Mouse (Mus musculus): ENCODE measurements around the gene Scfd1. TPM values are rescaled to one million over a fixed set of nuclear protein-coding genes. Genes with fewer than 3 reads are reported as not detected.

Gene Scfd1
- total and polyA plus RNA-seq, 3 experiments, result 2.7 to 136 (median 120) TPM

GRCm38 (mm10) chr12:51481246-51481645 lies 103.9 kb downstream of the Scfd1 start:
- Histone ChIP-seq H3K4me1 (ENCODE audit: insufficient read depth, low read depth, low read length) (no peaks in the 10 kb centered on the region), H3K27me3 (ENCODE audit: insufficient read depth, low read length) (peaks cover 15% of the 10 kb centered on the region), H3K36me3 (replicated peaks) (no peaks in the 10 kb centered on the region), H3K9me3 (replicated peaks) (no peaks in the 10 kb centered on the region), H3K4me3 (ENCODE audit: low read depth, low read length) (no peak overlapping the region)
- DNase-seq (ENCODE audit: low spot score) (no peak), ATAC-seq (ENCODE audit: extremely low read depth, insufficient number of reproducible peaks, low FRiP score, poor library complexity, severe bottlenecking) (no peak)
- TF ChIP-seq CTCF (IDR thresholded peaks at IDR 0.05; ENCODE audit: low read depth, low read length) (no peak), GATA1 (IDR thresholded peaks at IDR 0.05; ENCODE audit: borderline replicate concordance, low read length) (no peak), GATA2 (IDR thresholded peaks at IDR 0.05; ENCODE audit: borderline replicate concordance, low read depth, low read length) (no peak), TAL1 (conservative IDR thresholded peaks at IDR 0.05; ENCODE audit: low read depth, low read length) (no peak), POLR2AphosphoS5 (IDR thresholded peaks at IDR 0.05; ENCODE audit: insufficient replicate concordance, low read depth, low read length) (no peak)

GRCm38 (mm10) chr12:51492040-51492439 lies 114.7 kb downstream of the Scfd1 start:
- no peaks in the 10 kb centered on the region for H3K36me3 ChIP-seq (replicated peaks)
- no peak overlapping the region for H3K4me3 ChIP-seq (ENCODE audit: low read depth, low read length)
- no peaks in the 10 kb centered on the region for H3K9me3 ChIP-seq (replicated peaks)
- no peaks in the 10 kb centered on the region; the same call in 1 of the 2 replicates for H3K4me1 ChIP-seq (ENCODE audit: insufficient read depth, low read depth, low read length)
- TF ChIP-seq CTCF (IDR thresholded peaks at IDR 0.05; ENCODE audit: low read depth, low read length) (no peak), GATA1 (IDR thresholded peaks at IDR 0.05; ENCODE audit: borderline replicate concordance, low read length) (no peak), TAL1 (conservative IDR thresholded peaks at IDR 0.05; ENCODE audit: low read depth, low read length) (no peak), GATA2 (IDR thresholded peaks at IDR 0.05; ENCODE audit: borderline replicate concordance, low read depth, low read length) (no peak), POLR2AphosphoS5 (IDR thresholded peaks at IDR 0.05; ENCODE audit: insufficient replicate concordance, low read depth, low read length) (no peak)
- DNase-seq (ENCODE audit: low spot score) (no peak), ATAC-seq (ENCODE audit: extremely low read depth, insufficient number of reproducible peaks, low FRiP score, poor library complexity, severe bottlenecking) (no peak)
- peaks cover 21% of the 10 kb centered on the region for H3K27me3 ChIP-seq (ENCODE audit: insufficient read depth, low read length)

- H3K4me3 ChIP-seq (ENCODE audit: low read depth, low read length), result no peak overlapping the region
- peaks cover 25% of the 10 kb centered on the region for H3K27me3 ChIP-seq (ENCODE audit: insufficient read depth, low read length)
- ATAC-seq (ENCODE audit: extremely low read depth, insufficient number of reproducible peaks, low FRiP score, poor library complexity, severe bottlenecking) (no peak), DNase-seq (ENCODE audit: low spot score) (no peak)
- TF ChIP-seq TAL1 (conservative IDR thresholded peaks at IDR 0.05; ENCODE audit: low read depth, low read length) (no peak), GATA1 (IDR thresholded peaks at IDR 0.05; ENCODE audit: borderline replicate concordance, low read length) (no peak)
- H3K9me3 ChIP-seq (replicated peaks), result no peaks in the 10 kb centered on the region
- H3K4me1 ChIP-seq (ENCODE audit: insufficient read depth, low read depth, low read length), result no peaks in the 10 kb centered on the region; the same call in 1 of the 2 replicates
- no peaks in the 10 kb centered on the region for H3K36me3 ChIP-seq (replicated peaks)
Observed at GRCm38 (mm10) chr12:51493476-51493875, 116.2 kb downstream of the Scfd1 start.

- TF ChIP-seq GATA1 (IDR thresholded peaks at IDR 0.05; ENCODE audit: borderline replicate concordance, low read length) (no peak), CTCF (IDR thresholded peaks at IDR 0.05; ENCODE audit: low read depth, low read length) (no peak), POLR2AphosphoS5 (IDR thresholded peaks at IDR 0.05; ENCODE audit: insufficient replicate concordance, low read depth, low read length) (no peak), GATA2 (IDR thresholded peaks at IDR 0.05; ENCODE audit: borderline replicate concordance, low read depth, low read length) (no peak), TAL1 (conservative IDR thresholded peaks at IDR 0.05; ENCODE audit: low read depth, low read length) (no peak)
- ATAC-seq (ENCODE audit: extremely low read depth, insufficient number of reproducible peaks, low FRiP score, poor library complexity, severe bottlenecking) (no peak), DNase-seq (ENCODE audit: low spot score) (no peak)
- Histone ChIP-seq H3K4me3 (ENCODE audit: low read depth, low read length) (no peak overlapping the region), H3K4me1 (ENCODE audit: insufficient read depth, low read depth, low read length) (no peaks in the 10 kb centered on the region; the same call in 1 of the 2 replicates), H3K27me3 (ENCODE audit: insufficient read depth, low read length) (peaks cover 25% of the 10 kb centered on the region), H3K36me3 (replicated peaks) (no peaks in the 10 kb centered on the region), H3K9me3 (replicated peaks) (no peaks in the 10 kb centered on the region)
Observed at GRCm38 (mm10) chr12:51494641-51495040, 117.3 kb downstream of the Scfd1 start.

Other genes with a start within 250 kb of the Scfd1 start
- 109 and 114 TPM in 2 replicates for gene G2e3, start 29.4 kb upstream of the Scfd1 start, total RNA-seq (2014; fragmentation: Nextera tagmentation)
- 48.1 and 50.5 TPM in 2 replicates for gene G2e3, start 29.4 kb upstream of the Scfd1 start, total RNA-seq (2017)
- 4.1 and 6.3 TPM in 2 replicates for gene G2e3, start 29.4 kb upstream of the Scfd1 start, polyA plus RNA-seq (2012)
- gene Coch, start 215.8 kb downstream of the Scfd1 start, total RNA-seq (2014; fragmentation: Nextera tagmentation), result not detected in 2 replicates
- gene Coch, start 215.8 kb downstream of the Scfd1 start, total RNA-seq (2017), result not detected in 2 replicates
- not detected in 2 replicates for gene Coch, start 215.8 kb downstream of the Scfd1 start, polyA plus RNA-seq (2012)